Mouse (Mus musculus) heart, postnatal 10 days (tissue): Measurements from ENCODE around the gene Slc35b3. TPM values are rescaled to one million over a fixed set of nuclear protein-coding genes. Genes with fewer than 3 reads are reported as not detected.

Experiments used
- DNase-seq, 2 experiments: peaks; one replicate each; pipeline ENCODE4 v3.0.0; 2021
- intact Hi-C: fragments of 180-260 bp; cut with DNase I; formaldehyde crosslinking; loops from one replicate; pipeline ENCODE4 v1.15.1; 2025
- total RNA-seq, 2 experiments: library from RNA; stranded (reverse); gene quantifications; 2 replicates each; pipeline ENCODE4 v1.2.3; 2021

The Slc35b3 gene
- total RNA-seq, 2 experiments from 2014 or later: 8.0 to 8.7 TPM

GRCm38 (mm10) chr13:38941280-38941679 is 19.4 kb downstream of the Slc35b3 start:
- DNase-seq: no peak
- intact Hi-C loops: no loop called here

GRCm38 (mm10) chr13:38938433-38938832 is 22.2 kb downstream of the Slc35b3 start:
- intact Hi-C loops: no loop called here
- DNase-seq: no peak

GRCm38 (mm10) chr13:38936860-38937471 is 23.7 kb downstream of the Slc35b3 start:
- no peak for DNase-seq
- intact Hi-C loops: no loop called here

GRCm38 (mm10) chr13:38935856-38936446 is 24.7 kb downstream of the Slc35b3 start:
- peak in 1 of 2 experiments; percentile 21 for DNase-seq
- intact Hi-C loops: no loop called here

- intact Hi-C loops: no loop called here
- no peak for DNase-seq
Observed at GRCm38 (mm10) chr13:38929843-38930578, 30.7 kb downstream of the Slc35b3 start.

- no peak for DNase-seq
- intact Hi-C loops: no loop called here
Observed at GRCm38 (mm10) chr13:38922676-38923075, 38.0 kb downstream of the Slc35b3 start.

- no peak for DNase-seq
- intact Hi-C loops: no loop called here
Observed at GRCm38 (mm10) chr13:38921306-38921705, 39.4 kb downstream of the Slc35b3 start.

GRCm38 (mm10) chr13:38918188-38918885 is 42.3 kb downstream of the Slc35b3 start:
- intact Hi-C loops: no loop called here
- no peak for DNase-seq

GRCm38 (mm10) chr13:38917556-38917955 is 43.1 kb downstream of the Slc35b3 start:
- intact Hi-C loops: no loop called here
- DNase-seq: no peak

GRCm38 (mm10) chr13:38914771-38915170 is 45.9 kb downstream of the Slc35b3 start:
- intact Hi-C loops: no loop called here
- no peak for DNase-seq

- intact Hi-C loops: no loop called here
- no peak for DNase-seq
Observed at GRCm38 (mm10) chr13:38892364-38892763, 68.3 kb downstream of the Slc35b3 start.
